Mouse (Mus musculus) ES-E14 (cell line): ENCODE data around the gene Dnttip1.

Source experiments
- CHD2 ChIP-seq: IDR thresholded peaks from 2 replicates; pipeline ENCODE4 v1.6.1; 2014; ENCODE audit warnings: mild to moderate bottlenecking, low read depth, low read length, inconsistent platforms
- MAFK ChIP-seq: IDR thresholded peaks from 2 replicates; pipeline ENCODE4 v1.6.1; 2014; ENCODE audit warnings: mild to moderate bottlenecking, low read depth, low read length, inconsistent platforms; ENCODE audit not compliant: insufficient read depth
- ZNF384 ChIP-seq: IDR thresholded peaks from 2 replicates; pipeline ENCODE4 v1.6.1; 2012; ENCODE audit warnings: low read depth, low read length, inconsistent platforms

GRCm38 (mm10) chr2:164790451-164790850 lies 44.7 kb downstream of the Dnttip1 start:
- TF ChIP-seq ZNF384 (no peak), CHD2 (no peak), MAFK (no peak)
